Comparison of ENCODE assay signal across 14 mouse cellular contexts in genomic region chr10:43826773-43827621, GRCm38 (mm10).
DNase-seq lines count a peak whose midpoint lies in the region; TF ChIP-seq lines count a peak whose summit lies in the region.
"Had no signal": no experiment of that assay in that cellular context is flagged by ENCODE, and none has a peak within 500 bp of the region (broad histone marks: within the 10 kb centered on the region; RNA-seq: fewer than 3 reads in every experiment).

No protein-coding gene starts in this region.

- H3K9me3 ChIP-seq in MEL (replicated peaks; ENCODE audit: insufficient read depth, low read length), result no peaks in the 10 kb centered on the region
- H3K9me3 ChIP-seq: forebrain, embryonic 12.5 days; liver, embryonic 15.5 days had no signal

- WGBS in lung, adult 2 months, result 74% methylated on average over 14 of the region's 14 CpGs

- TF ChIP-seq POLR2A in lung, adult 2 months (IDR thresholded peaks at IDR 0.05; ENCODE audit: borderline replicate concordance, extremely low read depth, low read depth, low read length), result no peak
- TF ChIP-seq POLR2A in MEL (IDR thresholded peaks at IDR 0.05; ENCODE audit: control insufficient read depth in 1 of 2, insufficient read depth in 1 of 2, low read depth in 1 of 2, low read length in 2 of 2, poor library complexity in 1 of 2), result no peak

- H3K27ac ChIP-seq in MEL (ENCODE audit: control insufficient read depth, low read depth, low read length), result no peak overlapping the region
- H3K27ac ChIP-seq: forebrain, embryonic 12.5 days; liver, embryonic 15.5 days had no signal

- no peak for TF ChIP-seq EP300 in MEL (IDR thresholded peaks at IDR 0.05; ENCODE audit: low read depth in 1 of 2, low read length in 2 of 2)

- H3K9ac ChIP-seq in MEL (ENCODE audit: control insufficient read depth, low read depth, low read length, poor library complexity, severe bottlenecking), result no peak overlapping the region
- H3K9ac ChIP-seq: forebrain, embryonic 12.5 days; liver, embryonic 15.5 days had no signal

- H3K79me2 ChIP-seq in MEL (ENCODE audit: control insufficient read depth, insufficient read depth, low read length, poor library complexity), result no peaks in the 10 kb centered on the region

- no peak for DNase-seq in lung, adult 2 months
- no peak for DNase-seq in lung, postnatal 36 days
- DNase-seq in MEL (ENCODE audit: low read depth, low spot score), result no peak
- DNase-seq in lung, postnatal 4 days, result peak; percentile 21 to 27
- peak; percentile 89 for DNase-seq in splenic B cell, adult 2 months (ENCODE audit: low read depth, low spot score)
- DNase-seq in thymus, postnatal 4 days, result no peak
- no peak for DNase-seq in heart, adult 11 months
- DNase-seq in embryo, embryonic 10 days (ENCODE audit: low spot score), result no peak
- DNase-seq: embryo, embryonic 11 days; gastrocnemius, postnatal 36 days; heart, postnatal 14 days; kidney, adult 9 months had no signal

- no peaks in the 10 kb centered on the region; a peak in 1 of 4 replicates for H3K36me3 ChIP-seq in MEL (ENCODE audit: control insufficient read depth in 1 of 2, insufficient read depth in 2 of 2, low read length in 2 of 2)
- no peaks in the 10 kb centered on the region for H3K36me3 ChIP-seq in splenic B cell, adult 2 months (ENCODE audit: control insufficient read depth, insufficient read depth, low read length, poor library complexity, severe bottlenecking)
- H3K36me3 ChIP-seq: forebrain, embryonic 12.5 days; liver, embryonic 15.5 days had no signal

- TF ChIP-seq CTCF in lung, adult 2 months (IDR thresholded peaks at IDR 0.05; ENCODE audit: insufficient read depth, low read length), result 0 out of 2 replicates have a peak, but pooled peaks have one; percentile 27
- peak; percentile 37 to 58 (median 45) for TF ChIP-seq CTCF in MEL (IDR thresholded peaks at IDR 0.05 in 2 of 3, conservative IDR thresholded peaks at IDR 0.05 in 1 of 3; ENCODE audit: control insufficient read depth in 1 of 3, insufficient read depth in 1 of 3, low read depth in 2 of 3, low read length in 3 of 3, poor library complexity in 1 of 3, severe bottlenecking in 1 of 3)

- H3K4me1 ChIP-seq in lung, adult 2 months (ENCODE audit: control insufficient read depth, insufficient read depth, low read length), result no peaks in the 10 kb centered on the region
- no peaks in the 10 kb centered on the region; a peak in 2 of 4 replicates for H3K4me1 ChIP-seq in MEL (ENCODE audit: control insufficient read depth in 1 of 2, insufficient read depth in 2 of 2, low read length in 2 of 2)

- TF ChIP-seq RAD21 in MEL (IDR thresholded peaks at IDR 0.05; ENCODE audit: low read depth, low read length), result no peak

- no peak overlapping the region for H3K4me3 ChIP-seq in lung, adult 2 months (replicated peaks; ENCODE audit: extremely low read depth, low read depth, low read length)
- no peak overlapping the region for H3K4me3 ChIP-seq in MEL (ENCODE audit: control insufficient read depth in 1 of 2, insufficient read depth in 1 of 2, low read depth in 2 of 2, low read length in 2 of 2)
- H3K4me3 ChIP-seq: forebrain, embryonic 12.5 days; liver, embryonic 15.5 days had no signal

- no peaks in the 10 kb centered on the region for H3K27me3 ChIP-seq in MEL (ENCODE audit: control insufficient read depth in 1 of 2, insufficient read depth in 2 of 2, low read length in 2 of 2)
- no peaks in the 10 kb centered on the region for H3K27me3 ChIP-seq in splenic B cell, adult 2 months (ENCODE audit: control insufficient read depth, insufficient read depth, low read length, poor library complexity, severe bottlenecking)
- H3K27me3 ChIP-seq: forebrain, embryonic 12.5 days; liver, embryonic 15.5 days had no signal

TF ChIP-seq in MEL, 35 proteins besides CTCF, POLR2A, EP300 and RAD21:
- TF ChIP-seq MEF2A (IDR thresholded peaks at IDR 0.05; ENCODE audit: extremely low read depth, insufficient replicate concordance, low read depth, low read length, poor library complexity, severe bottlenecking) (no peak), USF2 (IDR thresholded peaks at IDR 0.05; ENCODE audit: borderline replicate concordance in 1 of 2, insufficient read depth in 1 of 2, low read depth in 1 of 2, low read length in 2 of 2) (no peak), ZNF384 (IDR thresholded peaks at IDR 0.05; ENCODE audit: low read depth, low read length) (peak; percentile 46; the same call in 1 of the 2 replicates), NELFE (IDR thresholded peaks at IDR 0.05; ENCODE audit: low read depth, low read length) (no peak), SMC3 (IDR thresholded peaks at IDR 0.05; ENCODE audit: low read depth, low read length) (peak; percentile 28; the same call in 1 of the 2 replicates), MYC (IDR thresholded peaks at IDR 0.05; ENCODE audit: low read depth, low read length) (no peak), GABPA (IDR thresholded peaks at IDR 0.05; ENCODE audit: low read depth, low read length) (no peak), MYB (IDR thresholded peaks at IDR 0.05; ENCODE audit: low read depth, low read length) (no peak), HCFC1 (IDR thresholded peaks at IDR 0.05; ENCODE audit: low read depth, low read length) (no peak), KAT2A (conservative IDR thresholded peaks at IDR 0.05; ENCODE audit: low read depth, low read length) (no peak), ELF1 (IDR thresholded peaks at IDR 0.05; ENCODE audit: low read depth, low read length) (no peak), ZMIZ1 (IDR thresholded peaks at IDR 0.05; ENCODE audit: low read depth, low read length) (no peak), CHD2 (IDR thresholded peaks at IDR 0.05; ENCODE audit: low read length) (no peak), CHD1 (IDR thresholded peaks at IDR 0.05; ENCODE audit: low read depth, low read length) (no peak), POLR2AphosphoS2 (IDR thresholded peaks at IDR 0.05; ENCODE audit: low read length) (no peak), JUND (IDR thresholded peaks at IDR 0.05; ENCODE audit: low read depth, low read length) (no peak)

Comparison
In these comparisons a context has a peak if more than half of its experiments do, and no peak if none do; other contexts are left out.
1. DNase-seq: peak in lung, postnatal 4 days (2 of 2) and splenic B cell, adult 2 months (single experiment); none in lung, adult 2 months (single experiment), lung, postnatal 36 days (single experiment), MEL (single experiment), thymus, postnatal 4 days (single experiment), heart, adult 11 months (single experiment) and embryo, embryonic 10 days (single experiment).